Mouse (Mus musculus): ENCODE data around the gene Tspo2. TPM values are rescaled to one million over a fixed set of nuclear protein-coding genes. Genes with fewer than 3 reads are reported as not detected.
A peak's percentile ranks its signal among the peaks of the same experiment; 100 is the strongest.

The Tspo2 gene
- total RNA-seq, 2 experiments from 2014 or later = 0.79 TPM; not detected in 1

DNA sequence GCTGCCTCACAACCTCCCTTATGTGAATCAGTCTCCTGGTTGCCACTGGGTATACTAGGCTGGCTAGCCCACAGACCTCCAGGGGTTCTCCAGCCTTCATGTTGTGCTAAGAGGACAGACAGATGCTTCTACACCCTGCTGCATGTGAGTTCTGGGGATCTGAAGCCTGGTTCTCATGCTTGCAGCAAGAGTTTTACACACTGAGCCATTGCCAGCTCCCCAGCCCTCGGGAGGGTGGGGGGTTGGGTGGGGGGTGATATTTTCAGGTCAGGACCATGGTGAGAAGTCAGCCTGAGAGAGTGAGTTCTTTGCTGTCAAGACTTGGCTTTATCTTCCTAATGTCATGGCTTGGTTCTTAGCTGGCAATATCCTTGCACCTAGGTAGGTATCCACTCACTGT is 32.5 kb downstream of the Tspo2 start:
- DNase-seq (ENCODE audit: low spot score in 2 of 2) = no peak

DNA sequence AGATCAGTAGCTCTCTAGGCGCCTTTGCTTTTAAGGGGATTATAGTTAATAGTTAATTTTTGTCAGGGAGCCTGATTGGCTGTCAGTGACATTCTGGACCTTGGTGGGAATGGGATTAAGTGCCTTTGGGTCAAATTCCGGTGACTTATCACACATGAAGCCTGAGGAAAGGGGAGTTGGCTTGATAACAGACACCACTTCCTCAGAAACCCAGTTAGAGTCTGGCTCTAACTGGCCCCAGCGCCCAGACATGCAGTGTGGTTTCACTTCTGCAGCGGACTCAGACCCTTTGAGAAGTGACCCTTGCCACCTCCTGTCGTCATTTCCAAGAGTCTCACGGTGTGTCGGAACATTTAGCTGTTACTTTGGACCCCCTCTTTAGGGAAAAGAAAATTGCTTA is 33.1 kb downstream of the Tspo2 start:
- DNase-seq (ENCODE audit: low spot score in 2 of 2) = no peak

DNA sequence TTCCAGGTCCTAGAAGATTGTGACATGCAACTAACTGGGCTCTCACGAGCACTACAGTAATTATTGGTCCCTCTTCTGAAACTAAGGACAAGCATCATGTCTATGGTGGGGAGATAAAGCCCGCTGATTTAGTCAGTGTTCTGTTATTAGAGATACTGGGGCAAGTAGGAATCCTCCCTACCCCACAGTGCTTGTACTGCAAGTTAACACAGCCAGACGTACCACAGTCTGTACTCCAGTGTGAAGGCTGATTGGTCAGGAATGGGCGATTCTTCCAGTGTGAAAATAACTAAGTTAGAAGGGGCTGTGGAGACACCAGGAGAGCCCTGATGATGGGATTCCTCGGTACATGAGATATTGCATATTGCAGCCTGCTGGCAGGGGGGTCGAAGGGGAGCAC is 33.8 kb downstream of the Tspo2 start:
- no peak for DNase-seq (ENCODE audit: low spot score in 2 of 2)

GRCm38 (mm10) chr17:48416425-48417195 is 34.7 kb downstream of the Tspo2 start:
- DNase-seq (ENCODE audit: low spot score in 2 of 2) = peak; percentile 66 to 75

GRCm38 (mm10) chr17:48416011-48416410 is 35.3 kb downstream of the Tspo2 start:
- no peak for DNase-seq (ENCODE audit: low spot score in 2 of 2)

DNA sequence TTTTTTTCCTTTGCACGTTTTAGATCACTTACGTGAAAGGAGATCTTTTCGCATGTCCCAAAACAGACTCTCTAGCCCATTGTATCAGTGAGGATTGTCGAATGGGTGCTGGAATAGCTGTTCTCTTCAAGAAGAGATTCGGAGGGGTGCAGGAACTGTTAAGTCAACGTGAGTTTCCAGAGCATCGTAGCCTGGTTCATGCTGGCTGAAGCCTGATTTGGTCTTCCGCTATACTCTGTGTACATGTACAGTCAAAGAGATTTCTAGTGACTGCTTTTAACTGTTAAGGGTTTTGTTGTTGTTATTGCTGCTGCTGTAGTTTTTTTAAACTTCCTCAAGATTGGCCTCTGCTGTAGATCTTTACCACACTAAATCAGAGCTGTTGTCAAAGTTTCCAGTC is 40.1 kb downstream of the Tspo2 start:
- DNase-seq (ENCODE audit: low spot score in 2 of 2) = no peak

DNA sequence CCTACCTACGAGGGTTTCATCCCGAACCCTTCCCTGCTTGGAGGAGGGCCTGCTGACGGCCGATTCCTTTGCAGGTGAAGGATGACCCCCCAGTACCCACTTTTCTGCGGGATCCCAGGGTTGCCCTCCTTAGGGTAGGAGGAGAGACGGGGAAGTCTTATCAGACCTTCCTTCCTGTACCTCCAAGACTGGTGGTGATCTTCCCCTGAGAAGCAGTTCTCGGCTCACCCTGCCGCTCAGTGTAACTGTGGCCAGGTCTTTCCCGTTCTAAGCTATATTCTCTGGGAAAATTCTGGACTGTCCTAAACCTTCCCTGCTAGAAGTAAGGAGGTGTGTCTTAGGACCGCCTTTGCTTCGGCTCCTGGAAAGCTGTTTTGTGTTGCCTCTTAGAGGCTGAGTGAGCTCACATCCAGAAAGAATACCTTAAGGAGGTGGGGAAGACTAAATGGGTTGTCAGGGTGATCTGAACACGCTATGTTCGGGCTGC is 41.0 kb downstream of the Tspo2 start:
- no peak for DNase-seq (ENCODE audit: low spot score in 2 of 2)

DNA sequence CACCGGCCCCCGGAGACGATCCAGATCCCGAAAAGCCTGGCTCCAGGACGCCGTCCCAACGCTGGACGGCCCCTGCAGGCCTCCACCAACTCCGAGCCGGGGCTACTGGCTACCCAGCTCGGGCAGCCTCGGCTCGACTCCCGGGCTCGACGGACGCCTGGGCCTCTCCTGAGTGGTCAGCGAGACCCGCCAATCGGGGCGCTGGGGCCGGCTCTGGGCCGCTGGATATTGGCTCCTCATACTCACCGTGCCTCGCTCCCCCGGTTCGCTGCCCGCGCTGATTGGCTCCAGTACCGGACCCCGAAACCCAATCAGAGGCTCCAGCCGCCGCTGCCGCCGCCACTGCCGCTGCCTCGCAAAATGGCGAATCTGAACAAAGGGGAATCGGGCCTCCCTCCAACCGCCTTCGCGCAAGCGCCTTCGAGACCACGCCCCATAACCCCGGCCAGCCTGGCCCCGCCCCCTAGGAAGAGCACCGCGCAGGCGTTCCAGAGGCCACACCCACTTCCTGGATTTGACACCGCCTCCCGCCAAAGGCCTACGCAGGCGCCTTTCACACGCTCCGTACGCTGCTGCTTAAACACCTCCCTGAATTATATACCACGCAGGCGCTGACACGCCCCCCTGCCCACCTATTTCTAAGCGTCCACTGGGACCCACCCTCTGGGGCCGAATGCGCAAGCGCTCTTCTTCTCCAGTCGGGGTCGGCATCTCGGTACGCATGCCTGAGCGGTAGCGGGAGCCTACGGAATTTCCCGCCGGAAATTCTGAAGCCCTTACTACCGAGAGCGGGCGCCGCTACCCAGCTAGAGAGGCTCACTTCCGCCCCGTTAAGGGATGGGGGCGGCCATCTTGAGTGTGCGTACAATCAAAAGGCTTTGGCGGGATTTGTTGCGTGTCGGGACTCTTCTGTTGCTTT is 41.7 kb downstream of the Tspo2 start, which contains the start of the genes Nfya and Oard1:
Gene Nfya, minus strand, starts transcription at position 527 of the 919 bp plus-strand sequence.
Gene Oard1, plus strand, starts transcription at position 635 of the 919 bp plus-strand sequence.
- DNase-seq (ENCODE audit: low spot score in 2 of 2) = peak; percentile 100

GRCm38 (mm10) chr17:48408526-48409291 is 42.6 kb downstream of the Tspo2 start:
- DNase-seq (ENCODE audit: low spot score in 2 of 2) = peak; percentile 66 to 67

GRCm38 (mm10) chr17:48407910-48408525 is 43.3 kb downstream of the Tspo2 start:
- no peak for DNase-seq (ENCODE audit: low spot score in 2 of 2)

DNA sequence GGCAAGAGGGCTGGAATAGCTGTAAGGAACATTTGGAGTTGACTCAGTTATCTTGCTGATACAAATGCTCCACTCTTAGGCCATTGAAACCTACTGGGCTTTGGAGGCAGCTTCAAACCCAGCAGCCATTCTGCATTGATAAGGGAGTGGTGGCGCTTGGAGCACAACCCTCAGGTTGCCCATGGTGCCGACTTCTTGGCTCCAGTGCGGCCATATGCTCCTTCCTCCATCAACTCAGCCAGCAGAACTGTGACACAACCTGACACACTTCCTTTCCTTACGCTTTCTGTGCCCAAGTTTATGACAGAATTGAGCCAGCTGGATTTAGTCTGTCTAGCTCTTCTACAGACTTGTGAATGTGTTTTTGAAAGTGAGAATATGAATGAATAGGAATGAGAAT is 44.2 kb downstream of the Tspo2 start:
- DNase-seq (ENCODE audit: low spot score in 2 of 2) = no peak

GRCm38 (mm10) chr17:48404706-48405105 is 46.6 kb downstream of the Tspo2 start:
- DNase-seq (ENCODE audit: low spot score in 2 of 2) = no peak

- DNase-seq (ENCODE audit: low spot score in 2 of 2) = no peak
Observed at GRCm38 (mm10) chr17:48403848-48404247, 47.5 kb downstream of the Tspo2 start.

DNA sequence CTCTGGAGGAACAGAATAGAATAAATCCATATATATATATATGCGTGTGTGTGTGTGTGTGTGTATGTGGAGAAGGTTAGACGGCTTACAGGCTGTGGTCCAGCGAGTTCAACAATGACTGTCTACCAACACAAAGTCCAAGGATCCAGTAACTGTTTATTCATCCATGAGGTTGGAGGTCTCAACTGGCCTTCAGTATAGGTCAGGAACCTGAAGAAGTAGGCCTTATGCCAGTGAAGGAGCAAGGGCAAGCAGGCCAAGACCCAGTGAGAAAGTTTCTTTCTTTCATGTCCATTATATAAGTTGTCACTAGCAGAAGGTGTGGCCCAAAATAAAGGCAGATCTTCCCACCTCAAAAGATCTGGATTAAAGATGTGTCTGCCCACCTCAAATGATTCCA is 48.6 kb downstream of the Tspo2 start:
- no peak for DNase-seq (ENCODE audit: low spot score in 2 of 2)

DNA sequence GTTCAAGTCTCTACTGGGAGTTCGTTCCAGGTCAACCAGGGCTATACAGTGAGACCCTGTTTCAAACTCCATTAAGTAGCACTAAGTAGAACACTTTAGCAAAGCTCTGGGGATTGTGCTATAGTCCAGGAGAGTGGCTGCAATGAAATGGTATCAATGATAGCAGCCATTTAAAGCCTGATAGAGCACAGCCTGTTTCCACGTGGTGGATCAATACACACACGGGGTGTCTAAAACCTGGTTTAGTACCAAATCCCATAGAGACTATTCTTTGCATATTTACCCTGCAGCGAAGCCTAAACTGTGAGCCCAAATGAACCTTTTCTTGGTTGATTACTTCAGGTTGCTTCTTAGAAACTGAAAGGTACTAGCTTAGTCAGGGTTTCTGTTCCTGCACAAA is 49.6 kb downstream of the Tspo2 start:
- DNase-seq (ENCODE audit: low spot score in 2 of 2) = no peak

Other genes with a start within 250 kb of the Tspo2 start
- not detected for gene Trem1, start 218.8 kb downstream of the Tspo2 start, total RNA-seq (2021)
- gene Trem3, start 203.7 kb downstream of the Tspo2 start, total RNA-seq (2021) = not detected
- gene Treml4, start 187.2 kb downstream of the Tspo2 start, total RNA-seq (2021) = not detected
- gene Treml2, start 152.0 kb downstream of the Tspo2 start, total RNA-seq (2021) = under 1 TPM; 0.19 to 0.48 TPM
- not detected for gene B430306N03Rik, start 135.4 kb downstream of the Tspo2 start, total RNA-seq (2021)
- 1 to 10 TPM; 7.6 to 8.1 TPM for gene Trem2, start 105.1 kb downstream of the Tspo2 start, total RNA-seq (2021)
- gene Treml1, start 91.6 kb downstream of the Tspo2 start, total RNA-seq (2021) = under 1 TPM in 1 of 2 experiments, not detected in 1; 0.44 TPM
- 10 to 100 TPM; 30.3 to 42.0 TPM for gene Nfya, start 41.6 kb downstream of the Tspo2 start, total RNA-seq (2021)
- gene Oard1, start 41.5 kb downstream of the Tspo2 start, total RNA-seq (2021) = 10 to 100 TPM; 10.7 to 11.2 TPM
- under 1 TPM; 0.30 to 0.45 TPM for gene Apobec2, start 18.6 kb downstream of the Tspo2 start, total RNA-seq (2021)
- gene Unc5cl, start 3.4 kb upstream of the Tspo2 start, total RNA-seq (2021) = 1 to 10 TPM in 1 of 2 experiments, under 1 TPM in 1; 0.36 to 1.0 TPM